Mouse (Mus musculus) stomach, postnatal 0 days (tissue): Measurements from ENCODE around the gene Aldoc. TPM values are rescaled to one million over a fixed set of nuclear protein-coding genes. Genes with fewer than 3 reads are reported as not detected.
A peak's percentile ranks its signal among the peaks of the same experiment; 100 is the strongest.

Source experiments
- ATAC-seq: fragments of 200-750 bp; cut with Nextera tagmentation; 2 replicates; pipeline ENCODE4 v1.8.0; 2017; ENCODE audit not compliant: low FRiP score, low TSS enrichment
- DNase-seq: peaks from one replicate; pipeline ENCODE4 v3.0.0-alpha.2; 2016; ENCODE audit warnings: low spot score
- H3K27ac ChIP-seq: fragments of 300-500 bp; sonication (generic); replicated peaks from 2 replicates; pipeline ENCODE4 v1.5.1; 2014; ENCODE audit warnings: mild to moderate bottlenecking, control low read depth
- H3K27me3 ChIP-seq: fragments of 300-500 bp; sonication (generic); 2 replicates; pipeline ENCODE4 v1.6.1; 2014; ENCODE audit warnings: low read length; ENCODE audit not compliant: control insufficient read depth, insufficient read depth
- H3K36me3 ChIP-seq: fragments of 300-500 bp; sonication (generic); 2 replicates; pipeline ENCODE4 v1.6.1; 2014; ENCODE audit warnings: low read length, mixed read lengths; ENCODE audit not compliant: control insufficient read depth, insufficient read depth
- H3K4me1 ChIP-seq: fragments of 300-500 bp; sonication (generic); replicated peaks from 2 replicates; pipeline ENCODE4 v1.6.1; 2014; ENCODE audit warnings: antibody characterized with exemption; ENCODE audit not compliant: control insufficient read depth, insufficient read depth
- H3K4me2 ChIP-seq: fragments of 300-500 bp; sonication (generic); replicated peaks from 2 replicates; pipeline ENCODE4 v1.6.1; 2014; ENCODE audit warnings: low read depth, mild to moderate bottlenecking, control low read depth, moderate library complexity
- H3K4me3 ChIP-seq: fragments of 300-500 bp; sonication (generic); 2 replicates; pipeline ENCODE4 v1.5.1; 2014; ENCODE audit warnings: low read depth, low read length, control low read depth
- H3K9ac ChIP-seq: fragments of 300-500 bp; sonication (generic); 2 replicates; pipeline ENCODE4 v1.6.1; 2014; ENCODE audit warnings: mild to moderate bottlenecking, low read length, control low read depth, mixed read lengths
- H3K9me3 ChIP-seq: fragments of 300-500 bp; sonication (generic); 2 replicates; pipeline ENCODE4 v1.6.1; 2016; ENCODE audit warnings: low read length; ENCODE audit not compliant: control insufficient read depth
- CTCF ChIP-seq: IDR thresholded peaks from 2 replicates; pipeline ENCODE4 v1.5.1; 2016; ENCODE audit warnings: antibody characterized with exemption, low read depth, mild to moderate bottlenecking, moderate library complexity
- EP300 ChIP-seq: optimal IDR thresholded peaks from 2 replicates; pipeline ENCODE3; 2016; ENCODE audit warnings: antibody characterized with exemption
- WGBS: fragments of 180-500 bp; shearing (Covaris S2); extraction: QIAGEN DNeasy Blood & Tissue Kit; methylation state at CpG from one replicate; pipeline ENCODE4 v1.1.7; 2014; 5-methylcytosine and 5-hydroxymethylcytosine counted together
- polyA plus RNA-seq: library from polyadenylated mRNA; unstranded; fragments of >200 nt; fragmentation: Nextera tagmentation; extraction: Ambion mirVana; gene quantifications from 2 replicates; pipeline ENCODE4 v1.2.1, GENCODE M21; 2015

Aldoc gene
- polyA plus RNA-seq, 1 experiment from 2014 or later: 15.0 TPM

- peaks cover 7% of the 10 kb centered on the region; the same call in 1 of the 2 replicates for H3K36me3 ChIP-seq
- WGBS: 83% methylated on average over 12 of the region's 12 CpGs
- H3K9ac ChIP-seq: no peak overlapping the region
- no peak for ATAC-seq
- no peak overlapping the region for H3K27ac ChIP-seq
- no peak overlapping the region for H3K4me2 ChIP-seq
- TF ChIP-seq EP300 (no peak), CTCF (no peak)
- no peaks in the 10 kb centered on the region for H3K9me3 ChIP-seq
- H3K4me1 ChIP-seq: no peaks in the 10 kb centered on the region
- no peak overlapping the region for H3K4me3 ChIP-seq
- no peak for DNase-seq
- H3K27me3 ChIP-seq: no peaks in the 10 kb centered on the region
Measured at GRCm38 (mm10) chr11:78341702-78342101, 18.9 kb downstream of the Aldoc start.

GRCm38 (mm10) chr11:78343381-78344327 lies 20.9 kb downstream of the Aldoc start, which contains the start of gene Unc119:
TSS of gene Unc119 (plus strand) at chr11:78343482.
- TF ChIP-seq CTCF: no peak
- no peak for TF ChIP-seq EP300
- Histone ChIP-seq H3K9ac (peak within 1 kb of the TSS; percentile 85), H3K27ac (peak within 1 kb of the TSS; percentile 73), H3K4me3 (peak within 1 kb of the TSS; percentile 73), H3K27me3 (no peaks in the 10 kb centered on the region), H3K4me1 (no peaks in the 10 kb centered on the region), H3K4me2 (peak within 1 kb of the TSS; percentile 98), H3K36me3 (peaks cover 8% of the 10 kb centered on the region; the same call in 1 of the 2 replicates), H3K9me3 (no peaks in the 10 kb centered on the region)
- DNase-seq (peak; percentile 84), ATAC-seq (peak; percentile 83)
- WGBS: 2% methylated on average over 62 of the region's 66 CpGs

DNA sequence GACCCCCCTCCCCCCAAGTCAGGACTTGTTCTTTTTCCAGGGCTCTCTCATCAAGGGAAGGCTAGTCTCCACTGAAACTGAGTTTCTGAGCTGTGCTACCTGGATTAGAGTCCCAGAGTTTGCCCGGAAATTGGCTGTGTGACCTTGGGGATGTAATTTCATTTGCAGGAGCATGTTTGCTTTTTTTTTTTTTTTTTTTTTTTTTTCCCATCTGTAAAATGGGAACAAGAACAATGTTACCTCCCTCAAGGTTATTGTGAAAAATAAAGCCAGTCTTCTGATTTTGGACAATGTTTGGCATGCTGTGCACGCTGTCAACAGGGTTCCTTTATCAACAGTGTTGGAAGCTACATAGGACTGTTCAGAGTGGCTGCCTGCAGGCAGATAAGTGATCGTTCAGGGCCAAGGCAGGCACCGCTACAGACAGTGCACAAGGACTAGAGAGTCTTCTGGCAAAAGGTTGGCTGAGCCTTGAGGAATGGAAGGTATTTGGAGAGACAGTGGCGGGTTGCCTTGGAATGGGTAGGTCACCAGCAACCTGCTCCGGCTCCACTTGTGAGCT lies 21.6 kb downstream of the Aldoc start:
- H3K27me3 ChIP-seq: no peaks in the 10 kb centered on the region
- H3K4me2 ChIP-seq: peak overlapping the region; percentile 98
- WGBS: 45% methylated on average over 6 of the region's 6 CpGs
- peak overlapping the region; percentile 73 for H3K4me3 ChIP-seq
- peak overlapping the region; percentile 73 for H3K27ac ChIP-seq
- peaks cover 8% of the 10 kb centered on the region; the same call in 1 of the 2 replicates for H3K36me3 ChIP-seq
- TF ChIP-seq EP300 (no peak), CTCF (no peak)
- peak overlapping the region; percentile 85; the same call in 1 of the 2 replicates for H3K9ac ChIP-seq
- no peaks in the 10 kb centered on the region for H3K9me3 ChIP-seq
- no peak for DNase-seq
- H3K4me1 ChIP-seq: no peaks in the 10 kb centered on the region
- ATAC-seq: no peak

DNA sequence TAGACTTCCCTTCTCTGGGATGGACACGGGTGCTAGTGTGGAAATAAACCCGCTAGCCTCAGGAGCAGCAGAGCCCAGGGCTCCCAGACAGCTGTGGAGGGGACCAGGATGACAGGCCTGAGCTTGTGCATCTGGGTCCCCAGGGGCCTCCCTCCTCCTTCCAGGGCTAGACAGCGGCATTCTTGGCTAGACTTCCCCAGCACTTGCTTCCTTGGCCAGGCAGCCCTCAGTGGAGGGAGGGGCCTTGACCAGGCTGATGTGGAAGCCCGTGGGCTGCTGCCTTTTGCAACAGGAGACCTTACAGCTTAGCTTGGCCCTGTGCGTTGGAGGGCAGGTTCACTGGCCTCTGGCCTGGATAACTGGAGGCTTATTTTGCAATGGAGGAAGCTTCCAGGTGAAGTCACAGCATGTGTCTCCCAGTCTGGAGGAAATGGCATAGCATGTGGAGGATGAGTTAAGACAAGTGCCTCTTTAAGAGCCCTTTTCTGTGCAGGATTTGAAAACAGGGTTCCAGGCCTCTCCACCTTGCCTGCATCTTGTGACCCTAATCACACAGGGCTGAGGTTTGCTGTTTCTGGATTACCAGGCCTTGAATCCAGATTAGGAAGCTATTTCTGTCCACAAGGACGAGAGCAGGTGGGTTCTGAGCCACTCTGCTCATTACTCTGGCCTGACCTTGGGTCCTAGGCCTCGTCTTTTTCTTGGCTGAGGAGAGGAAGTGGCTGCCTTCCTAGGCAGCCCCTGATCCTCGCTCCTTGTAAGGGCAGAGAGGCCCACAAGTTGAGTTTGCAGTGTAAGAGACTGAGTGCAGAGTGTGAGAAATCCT lies 22.3 kb downstream of the Aldoc start:
- TF ChIP-seq EP300: no peak
- Histone ChIP-seq H3K9me3 (no peaks in the 10 kb centered on the region), H3K4me3 (no peak overlapping the region), H3K4me1 (no peaks in the 10 kb centered on the region), H3K27ac (peak overlapping the region; percentile 69), H3K27me3 (no peaks in the 10 kb centered on the region), H3K9ac (0 out of 2 replicates have a peak overlapping the region, but pooled peaks have one; percentile 23), H3K4me2 (peak overlapping the region; percentile 98), H3K36me3 (peaks cover 8% of the 10 kb centered on the region; the same call in 1 of the 2 replicates)
- ATAC-seq (no peak), DNase-seq (no peak)
- 29% methylated on average over 8 of the region's 8 CpGs for WGBS

DNA sequence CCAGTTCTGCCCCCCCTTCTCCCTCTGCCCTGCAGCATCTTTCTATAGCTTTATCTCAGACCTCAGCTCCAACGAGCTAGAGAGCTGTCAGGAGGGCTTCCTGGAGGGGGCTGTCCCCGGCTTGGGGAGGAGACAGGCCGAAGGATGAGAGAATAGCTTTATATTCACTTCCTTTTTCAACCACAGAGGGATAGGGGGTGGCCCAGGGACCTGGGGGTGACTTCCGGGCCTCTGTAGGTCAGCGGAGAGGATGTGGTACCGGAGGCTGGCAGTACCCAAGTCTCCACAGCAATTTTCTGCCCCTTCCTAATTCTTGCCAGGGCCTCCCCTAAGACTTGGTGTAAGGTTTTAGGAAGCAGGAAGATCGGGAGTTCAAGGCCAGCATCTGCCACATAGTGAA lies 23.0 kb downstream of the Aldoc start:
- Histone ChIP-seq H3K9ac (peak overlapping the region; percentile 23; the same call in 1 of the 2 replicates), H3K4me3 (no peak overlapping the region), H3K4me2 (no peak overlapping the region; the same call in 1 of the 2 replicates), H3K36me3 (peaks cover 7% of the 10 kb centered on the region; the same call in 1 of the 2 replicates), H3K27ac (peak overlapping the region; percentile 69), H3K4me1 (no peaks in the 10 kb centered on the region), H3K9me3 (no peaks in the 10 kb centered on the region), H3K27me3 (no peaks in the 10 kb centered on the region)
- DNase-seq (no peak), ATAC-seq (no peak)
- TF ChIP-seq CTCF: no peak
- TF ChIP-seq EP300: no peak
- WGBS: 67% methylated on average over 7 of the region's 7 CpGs
